Mouse (Mus musculus) spleen, adult 2 months (tissue): ENCODE results near the gene B9d2. TPM values are rescaled to one million over a fixed set of nuclear protein-coding genes. Genes with fewer than 3 reads are reported as not detected.

Source experiments
- DNase-seq, 2 experiments: peaks; one replicate each; pipeline versions ENCODE4 v3.0.0 to v3.0.0-alpha.2; 2012 to 2021; ENCODE audit warnings: low spot score in 2 of 2, low read depth in 1 of 2
- H3K27ac ChIP-seq: fragments of 200-500 bp; 2 replicates; pipeline ENCODE4 v1.5.1; 2012; ENCODE audit warnings: low read length, inconsistent platforms; ENCODE audit not compliant: insufficient read depth
- H3K27me3 ChIP-seq: fragments of 200-500 bp; 2 replicates; pipeline ENCODE4 v1.6.1; 2012; ENCODE audit warnings: mild to moderate bottlenecking, moderate library complexity, low read length, inconsistent platforms; ENCODE audit not compliant: control insufficient read depth, insufficient read depth
- H3K36me3 ChIP-seq: fragments of 200-500 bp; 2 replicates; pipeline ENCODE4 v1.6.1; 2012; ENCODE audit warnings: mild to moderate bottlenecking, low read length, inconsistent platforms; ENCODE audit not compliant: control insufficient read depth, insufficient read depth
- H3K4me1 ChIP-seq: fragments of 200-500 bp; 2 replicates; pipeline ENCODE4 v1.6.1; 2011; ENCODE audit warnings: inconsistent platforms; ENCODE audit not compliant: control insufficient read depth, insufficient read depth, insufficient read length
- H3K4me3 ChIP-seq: fragments of 200-500 bp; 2 replicates; pipeline ENCODE4 v1.5.1; 2011; ENCODE audit warnings: mild to moderate bottlenecking, inconsistent platforms; ENCODE audit not compliant: insufficient read depth, insufficient read length; ENCODE audit errors: extremely low read depth
- CTCF ChIP-seq: fragments of 200-500 bp; IDR thresholded peaks from 2 replicates; pipeline ENCODE4 v1.5.1; 2011; ENCODE audit warnings: mild to moderate bottlenecking, inconsistent platforms; ENCODE audit not compliant: insufficient read depth, insufficient read length, insufficient replicate concordance; ENCODE audit errors: extremely low read depth
- POLR2A ChIP-seq: fragments of 200-500 bp; IDR thresholded peaks from 2 replicates; pipeline ENCODE4 v1.6.1; 2011; ENCODE audit warnings: low read depth, low read length, inconsistent platforms
- WGBS: fragments of 180-500 bp; shearing (Covaris S2); methylation state at CpG from one replicate; pipeline ENCODE4 v1.1.7; 2018; 5-methylcytosine and 5-hydroxymethylcytosine counted together
- polyA plus RNA-seq: library from polyadenylated mRNA; depleted of rRNA; stranded (reverse); fragments of >200 nt; gene quantifications from 2 replicates; pipeline ENCODE4 v1.2.3, GENCODE M21; 2012

The B9d2 gene
- polyA plus RNA-seq, 1 experiment = 72.0 TPM

- peaks cover 18% of the 10 kb centered on the region; the same call in 1 of the 2 replicates for H3K4me1 ChIP-seq
- DNase-seq = no peak
- no peak overlapping the region for H3K27ac ChIP-seq
- no peak overlapping the region for H3K4me3 ChIP-seq
- H3K36me3 ChIP-seq = peaks cover 49% of the 10 kb centered on the region
- no peaks in the 10 kb centered on the region for H3K27me3 ChIP-seq
- no peak for TF ChIP-seq CTCF
- TF ChIP-seq POLR2A = no peak
- WGBS = 93% methylated on average over 2 of the region's 2 CpGs
Measured at GRCm38 (mm10) chr7:25702350-25702749, 21.8 kb downstream of the B9d2 start.

DNA sequence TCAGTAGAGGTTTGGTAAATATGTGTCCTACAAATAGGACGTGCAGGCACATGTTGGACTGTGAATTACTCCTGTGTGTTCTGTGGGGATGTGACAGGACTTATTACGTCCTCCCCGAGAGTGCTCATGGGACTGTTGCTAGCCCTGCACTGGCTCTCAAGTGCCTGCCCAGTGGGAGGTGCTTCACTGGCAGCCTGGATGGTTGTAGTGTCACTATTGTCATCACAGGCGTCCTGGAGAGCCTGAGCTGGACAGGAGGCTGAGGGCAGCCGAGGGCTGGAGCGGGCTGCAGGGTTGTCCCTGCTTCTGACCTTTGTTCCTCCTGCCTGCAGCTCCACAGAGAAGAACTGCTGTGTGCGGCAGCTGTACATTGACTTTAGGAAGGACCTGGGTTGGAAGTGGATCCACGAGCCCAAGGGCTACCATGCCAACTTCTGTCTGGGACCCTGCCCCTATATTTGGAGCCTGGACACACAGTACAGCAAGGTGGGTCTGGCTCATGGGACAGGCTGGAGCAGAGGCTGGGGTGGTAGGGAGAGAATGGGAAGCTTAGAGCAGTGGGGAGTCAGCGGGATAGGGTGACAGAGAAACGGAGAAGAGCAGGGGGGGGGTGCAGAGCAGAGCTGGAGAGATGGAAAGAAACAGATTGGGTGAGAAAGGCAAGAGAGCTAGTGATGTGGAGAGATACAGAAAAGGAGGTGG, 23.4 kb downstream of the B9d2 start:
- Histone ChIP-seq H3K27ac (peak overlapping the region; percentile 3; the same call in 1 of the 2 replicates), H3K36me3 (peaks cover 36% of the 10 kb centered on the region), H3K4me3 (no peak overlapping the region), H3K27me3 (no peaks in the 10 kb centered on the region), H3K4me1 (peaks cover 28% of the 10 kb centered on the region; the same call in 1 of the 2 replicates)
- 88% methylated on average over 10 of the region's 10 CpGs for WGBS
- DNase-seq = no peak
- TF ChIP-seq CTCF (no peak), POLR2A (no peak)

DNA sequence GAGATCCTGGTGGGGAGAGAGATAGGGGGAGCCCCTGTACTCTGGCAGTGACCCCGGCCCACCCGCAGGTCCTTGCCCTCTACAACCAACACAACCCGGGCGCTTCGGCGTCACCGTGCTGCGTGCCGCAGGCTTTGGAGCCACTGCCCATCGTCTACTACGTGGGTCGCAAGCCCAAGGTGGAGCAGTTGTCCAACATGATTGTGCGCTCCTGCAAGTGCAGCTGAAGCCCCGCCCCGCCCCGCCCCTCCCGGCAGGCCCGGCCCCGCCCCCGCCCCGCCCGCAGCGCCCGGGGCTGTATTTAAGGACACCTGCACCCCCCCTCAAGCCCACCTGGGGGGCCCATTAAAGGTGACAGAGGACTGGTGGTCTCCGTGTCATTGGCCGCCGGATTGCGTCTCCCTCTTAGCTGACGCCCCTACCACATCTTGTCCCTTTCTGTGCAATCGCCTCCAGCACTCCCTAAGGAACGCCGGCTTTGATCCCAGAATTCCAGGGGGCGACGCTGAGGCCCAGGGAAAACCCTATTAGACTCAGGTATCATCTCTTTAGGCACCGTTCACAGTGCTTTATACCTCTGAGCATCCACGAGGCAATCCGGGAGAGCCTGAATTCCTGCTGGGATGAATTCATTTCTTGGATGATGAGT, 24.3 kb downstream of the B9d2 start:
- DNase-seq = no peak
- 87% methylated on average over 35 of the region's 37 CpGs for WGBS
- Histone ChIP-seq H3K36me3 (peaks cover 34% of the 10 kb centered on the region), H3K27ac (peak overlapping the region; percentile 49; the same call in 1 of the 2 replicates), H3K4me1 (peaks cover 32% of the 10 kb centered on the region), H3K4me3 (no peak overlapping the region), H3K27me3 (no peaks in the 10 kb centered on the region)
- TF ChIP-seq POLR2A = no peak
- TF ChIP-seq CTCF = no peak

DNA sequence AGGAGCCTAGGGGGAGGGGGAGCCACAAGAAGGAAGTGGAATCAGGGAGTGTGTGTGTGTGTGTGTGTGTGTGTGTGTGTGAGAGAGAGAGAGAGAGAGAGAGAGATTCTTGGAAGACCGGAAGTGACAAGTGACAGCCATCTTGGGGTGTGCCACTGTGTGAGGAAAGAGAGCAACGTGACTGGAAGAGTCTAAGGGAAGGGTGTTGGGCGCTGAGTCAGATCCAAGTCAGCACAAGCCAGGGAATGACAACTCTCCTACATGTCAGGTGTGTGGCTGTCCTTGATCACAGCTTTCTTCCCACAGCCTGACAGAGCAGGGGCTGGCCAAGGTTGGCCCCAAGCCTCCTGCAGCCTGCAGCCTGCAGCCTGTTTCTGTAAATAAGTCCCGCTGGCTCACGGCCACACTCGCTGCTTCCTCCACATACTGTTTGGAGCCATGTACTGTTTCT, 25.2 kb downstream of the B9d2 start:
- Histone ChIP-seq H3K36me3 (peaks cover 29% of the 10 kb centered on the region), H3K27ac (peak overlapping the region; percentile 49), H3K4me1 (peaks cover 41% of the 10 kb centered on the region), H3K4me3 (no peak overlapping the region), H3K27me3 (no peaks in the 10 kb centered on the region)
- DNase-seq = no peak
- TF ChIP-seq POLR2A = no peak
- TF ChIP-seq CTCF = no peak
- WGBS = 57% methylated on average over 6 of the region's 6 CpGs

GRCm38 (mm10) chr7:25706578-25707170, 26.1 kb downstream of the B9d2 start:
- no peaks in the 10 kb centered on the region for H3K27me3 ChIP-seq
- DNase-seq = peak in 1 of 2 experiments; percentile 25

DNA sequence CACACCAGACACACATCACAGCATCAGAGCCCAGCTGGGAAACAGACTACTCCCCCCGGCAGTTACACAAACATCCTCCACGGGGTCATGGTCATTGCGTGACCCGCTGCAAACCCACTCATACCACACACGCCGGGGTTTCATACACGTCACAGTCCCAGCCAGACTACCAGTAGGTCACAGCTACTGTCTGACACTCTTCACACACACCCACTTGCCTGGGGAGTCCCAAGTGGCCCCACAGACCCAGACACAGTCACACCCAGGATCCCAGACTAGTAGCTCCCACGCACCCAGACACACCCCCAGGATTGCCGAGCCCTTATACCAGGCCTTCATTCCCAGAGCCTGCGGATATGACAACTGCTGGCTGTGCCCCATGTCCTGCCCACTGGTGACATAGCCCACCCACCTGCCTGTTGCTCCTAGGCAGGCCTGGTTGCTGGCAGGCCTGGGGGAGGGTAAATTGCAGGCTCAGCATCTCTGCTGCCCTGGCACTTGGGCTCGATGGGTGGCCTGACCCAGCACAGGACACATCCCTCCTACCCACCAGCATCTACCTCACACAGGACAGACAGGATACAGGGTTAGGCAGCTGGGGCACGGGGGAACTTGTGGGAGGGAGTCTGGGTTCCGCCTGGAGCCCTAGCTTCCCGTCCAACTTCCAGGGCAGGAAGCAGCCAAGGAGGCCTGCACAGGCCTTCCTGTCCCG, 27.2 kb downstream of the B9d2 start:
- no peak for TF ChIP-seq POLR2A
- TF ChIP-seq CTCF = no peak
- H3K27ac ChIP-seq = peak overlapping the region; percentile 70
- WGBS = 22% methylated on average over 15 of the region's 15 CpGs
- H3K4me3 ChIP-seq = no peak overlapping the region
- DNase-seq = peak in 1 of 2 experiments; percentile 26
- no peaks in the 10 kb centered on the region for H3K27me3 ChIP-seq
- H3K36me3 ChIP-seq = peaks cover 21% of the 10 kb centered on the region
- H3K4me1 ChIP-seq = peaks cover 50% of the 10 kb centered on the region

More at GRCm38 (mm10) chr7:25706578-25707170, 26.1 kb downstream of the B9d2 start:
- no peak for TF ChIP-seq CTCF
- TF ChIP-seq POLR2A = no peak
- peaks cover 23% of the 10 kb centered on the region for H3K36me3 ChIP-seq
- H3K27ac ChIP-seq = peak overlapping the region; percentile 70
- 26% methylated on average over 7 of the region's 7 CpGs for WGBS
- H3K4me1 ChIP-seq = peaks cover 47% of the 10 kb centered on the region
- H3K4me3 ChIP-seq = no peak overlapping the region
